Mouse (Mus musculus): ENCODE data around the gene Ndufs2. TPM values are rescaled to one million over a fixed set of nuclear protein-coding genes. Genes with fewer than 3 reads are reported as not detected.

The Ndufs2 gene
- polyA plus RNA-seq, 1 experiment from 2014 or later, result 260 TPM

- Histone ChIP-seq H3K4me2 (ENCODE audit: low read length) (no peak overlapping the region), H3K27me3 (replicated peaks; ENCODE audit: control insufficient read depth, insufficient read depth, low read length) (no peaks in the 10 kb centered on the region), H3K9ac (ENCODE audit: low read length) (no peak overlapping the region), H3K9me3 (replicated peaks; ENCODE audit: control insufficient read depth, low read length) (no peaks in the 10 kb centered on the region), H3K36me3 (ENCODE audit: control insufficient read depth, insufficient read depth, low read length) (peaks cover 43% of the 10 kb centered on the region), H3K4me1 (ENCODE audit: control insufficient read depth, insufficient read depth, low read length) (no peaks in the 10 kb centered on the region), H3K4me3 (ENCODE audit: low read depth, low read length) (no peak overlapping the region), H3K27ac (ENCODE audit: low read depth, low read length) (no peak overlapping the region)
- WGBS, result 86% methylated on average over 12 of the region's 12 CpGs
- ATAC-seq (no peak), DNase-seq (ENCODE audit: low spot score) (no peak)
Observed at GRCm38 (mm10) chr1:171232800-171233730, 18.1 kb downstream of the Ndufs2 start.

- no peak for ATAC-seq
Observed at GRCm38 (mm10) chr1:171232348-171232747, 18.8 kb downstream of the Ndufs2 start.

GRCm38 (mm10) chr1:171231844-171232243 lies 19.3 kb downstream of the Ndufs2 start:
- Histone ChIP-seq H3K36me3 (ENCODE audit: control insufficient read depth, insufficient read depth, low read length) (peaks cover 31% of the 10 kb centered on the region), H3K27ac (ENCODE audit: low read depth, low read length) (no peak overlapping the region), H3K4me2 (ENCODE audit: low read length) (no peak overlapping the region), H3K4me1 (ENCODE audit: control insufficient read depth, insufficient read depth, low read length) (no peaks in the 10 kb centered on the region), H3K9me3 (replicated peaks; ENCODE audit: control insufficient read depth, low read length) (no peaks in the 10 kb centered on the region), H3K4me3 (ENCODE audit: low read depth, low read length) (no peak overlapping the region), H3K9ac (ENCODE audit: low read length) (no peak overlapping the region), H3K27me3 (replicated peaks; ENCODE audit: control insufficient read depth, insufficient read depth, low read length) (no peaks in the 10 kb centered on the region)
- no peak for ATAC-seq
- no peak for DNase-seq (ENCODE audit: low spot score)
- WGBS, result 81% methylated on average over 4 of the region's 4 CpGs

More at GRCm38 (mm10) chr1:171232348-171232747, 18.8 kb downstream of the Ndufs2 start:
- WGBS, result 93% methylated on average over 5 of the region's 5 CpGs
- H3K4me2 ChIP-seq (ENCODE audit: low read length), result no peak overlapping the region
- peaks cover 36% of the 10 kb centered on the region for H3K36me3 ChIP-seq (ENCODE audit: control insufficient read depth, insufficient read depth, low read length)
- no peak overlapping the region for H3K27ac ChIP-seq (ENCODE audit: low read depth, low read length)
- no peaks in the 10 kb centered on the region for H3K9me3 ChIP-seq (replicated peaks; ENCODE audit: control insufficient read depth, low read length)
- no peak overlapping the region for H3K4me3 ChIP-seq (ENCODE audit: low read depth, low read length)
- H3K4me1 ChIP-seq (ENCODE audit: control insufficient read depth, insufficient read depth, low read length), result no peaks in the 10 kb centered on the region
- no peaks in the 10 kb centered on the region for H3K27me3 ChIP-seq (replicated peaks; ENCODE audit: control insufficient read depth, insufficient read depth, low read length)
- no peak overlapping the region for H3K9ac ChIP-seq (ENCODE audit: low read length)
- no peak for DNase-seq (ENCODE audit: low spot score)

GRCm38 (mm10) chr1:171230215-171230614 lies 21.0 kb downstream of the Ndufs2 start:
- no peak overlapping the region for H3K27ac ChIP-seq (ENCODE audit: low read depth, low read length)
- H3K9me3 ChIP-seq (replicated peaks; ENCODE audit: control insufficient read depth, low read length), result no peaks in the 10 kb centered on the region
- no peaks in the 10 kb centered on the region for H3K4me1 ChIP-seq (ENCODE audit: control insufficient read depth, insufficient read depth, low read length)
- no peaks in the 10 kb centered on the region for H3K27me3 ChIP-seq (replicated peaks; ENCODE audit: control insufficient read depth, insufficient read depth, low read length)
- no peak for DNase-seq (ENCODE audit: low spot score)
- no peak overlapping the region for H3K4me3 ChIP-seq (ENCODE audit: low read depth, low read length)
- 32% methylated on average over 3 of the region's 3 CpGs for WGBS
- no peak for ATAC-seq
- no peak overlapping the region for H3K4me2 ChIP-seq (ENCODE audit: low read length)
- peaks cover 17% of the 10 kb centered on the region for H3K36me3 ChIP-seq (ENCODE audit: control insufficient read depth, insufficient read depth, low read length)
- no peak overlapping the region for H3K9ac ChIP-seq (ENCODE audit: low read length)

- Histone ChIP-seq H3K4me1 (ENCODE audit: control insufficient read depth, insufficient read depth, low read length) (no peaks in the 10 kb centered on the region), H3K9me3 (replicated peaks; ENCODE audit: control insufficient read depth, low read length) (no peaks in the 10 kb centered on the region), H3K9ac (ENCODE audit: low read length) (no peak overlapping the region), H3K4me3 (ENCODE audit: low read depth, low read length) (no peak overlapping the region), H3K27me3 (replicated peaks; ENCODE audit: control insufficient read depth, insufficient read depth, low read length) (no peaks in the 10 kb centered on the region), H3K27ac (ENCODE audit: low read depth, low read length) (no peak overlapping the region), H3K36me3 (ENCODE audit: control insufficient read depth, insufficient read depth, low read length) (peaks cover 13% of the 10 kb centered on the region), H3K4me2 (ENCODE audit: low read length) (no peak overlapping the region)
- no peak for ATAC-seq
- DNase-seq (ENCODE audit: low spot score), result no peak
- WGBS, result 39% methylated on average over 6 of the region's 6 CpGs
Observed at GRCm38 (mm10) chr1:171229750-171230149, 21.4 kb downstream of the Ndufs2 start.

- Histone ChIP-seq H3K9me3 (replicated peaks; ENCODE audit: control insufficient read depth, low read length) (no peaks in the 10 kb centered on the region), H3K27me3 (replicated peaks; ENCODE audit: control insufficient read depth, insufficient read depth, low read length) (no peaks in the 10 kb centered on the region), H3K36me3 (ENCODE audit: control insufficient read depth, insufficient read depth, low read length) (no peaks in the 10 kb centered on the region), H3K4me1 (ENCODE audit: control insufficient read depth, insufficient read depth, low read length) (no peaks in the 10 kb centered on the region), H3K4me2 (ENCODE audit: low read length) (no peak overlapping the region), H3K4me3 (ENCODE audit: low read depth, low read length) (no peak overlapping the region), H3K27ac (ENCODE audit: low read depth, low read length) (no peak overlapping the region), H3K9ac (ENCODE audit: low read length) (no peak overlapping the region)
- no peak for DNase-seq (ENCODE audit: low spot score)
- 78% methylated on average over 1 of the region's 1 CpGs for WGBS
- ATAC-seq, result no peak
Observed at GRCm38 (mm10) chr1:171227879-171228278, 23.3 kb downstream of the Ndufs2 start.

- H3K27ac ChIP-seq (ENCODE audit: low read depth, low read length), result no peak overlapping the region
- H3K36me3 ChIP-seq (ENCODE audit: control insufficient read depth, insufficient read depth, low read length), result no peaks in the 10 kb centered on the region
- no peak for ATAC-seq
- WGBS, result 35% methylated on average over 4 of the region's 4 CpGs
- H3K4me1 ChIP-seq (ENCODE audit: control insufficient read depth, insufficient read depth, low read length), result peaks cover under 1% of the 10 kb centered on the region; the same call in 1 of the 2 replicates
- no peak overlapping the region for H3K9ac ChIP-seq (ENCODE audit: low read length)
- H3K9me3 ChIP-seq (replicated peaks; ENCODE audit: control insufficient read depth, low read length), result no peaks in the 10 kb centered on the region
- H3K27me3 ChIP-seq (replicated peaks; ENCODE audit: control insufficient read depth, insufficient read depth, low read length), result no peaks in the 10 kb centered on the region
- H3K4me2 ChIP-seq (ENCODE audit: low read length), result no peak overlapping the region
- no peak for DNase-seq (ENCODE audit: low spot score)
- no peak overlapping the region for H3K4me3 ChIP-seq (ENCODE audit: low read depth, low read length)
Observed at GRCm38 (mm10) chr1:171226780-171227179, 24.4 kb downstream of the Ndufs2 start.

GRCm38 (mm10) chr1:171224857-171225256 lies 26.3 kb downstream of the Ndufs2 start, which contains the start of gene Apoa2:
Gene Apoa2 (plus strand): TSS chr1:171225054.
- WGBS, result 77% methylated on average over 5 of the region's 5 CpGs

GRCm38 (mm10) chr1:171223796-171224195 lies 27.4 kb downstream of the Ndufs2 start:
- Histone ChIP-seq H3K4me3 (ENCODE audit: low read depth, low read length) (no peak overlapping the region), H3K36me3 (ENCODE audit: control insufficient read depth, insufficient read depth, low read length) (peaks cover 15% of the 10 kb centered on the region), H3K9ac (ENCODE audit: low read length) (no peak overlapping the region), H3K27ac (ENCODE audit: low read depth, low read length) (no peak overlapping the region), H3K27me3 (replicated peaks; ENCODE audit: control insufficient read depth, insufficient read depth, low read length) (no peaks in the 10 kb centered on the region), H3K4me1 (ENCODE audit: control insufficient read depth, insufficient read depth, low read length) (peaks cover 6% of the 10 kb centered on the region), H3K4me2 (ENCODE audit: low read length) (no peak overlapping the region), H3K9me3 (replicated peaks; ENCODE audit: control insufficient read depth, low read length) (no peaks in the 10 kb centered on the region)
- DNase-seq (ENCODE audit: low spot score) (no peak), ATAC-seq (no peak)
- 89% methylated on average over 2 of the region's 2 CpGs for WGBS

More at GRCm38 (mm10) chr1:171224857-171225256, 26.3 kb downstream of the Ndufs2 start, which contains the start of gene Apoa2:
- Histone ChIP-seq H3K36me3 (ENCODE audit: control insufficient read depth, insufficient read depth, low read length) (peaks cover 6% of the 10 kb centered on the region; the same call in 1 of the 2 replicates), H3K4me1 (ENCODE audit: control insufficient read depth, insufficient read depth, low read length) (peaks cover 6% of the 10 kb centered on the region), H3K9me3 (replicated peaks; ENCODE audit: control insufficient read depth, low read length) (no peaks in the 10 kb centered on the region), H3K9ac (ENCODE audit: low read length) (no peak within 1 kb of the TSS), H3K27me3 (replicated peaks; ENCODE audit: control insufficient read depth, insufficient read depth, low read length) (no peaks in the 10 kb centered on the region), H3K4me3 (ENCODE audit: low read depth, low read length) (no peak within 1 kb of the TSS), H3K4me2 (ENCODE audit: low read length) (no peak within 1 kb of the TSS), H3K27ac (ENCODE audit: low read depth, low read length) (no peak within 1 kb of the TSS)
- ATAC-seq, result no peak
- DNase-seq (ENCODE audit: low spot score), result no peak
